Mouse (Mus musculus) forebrain, postnatal 0 days (tissue): ENCODE data around the gene Rsrp1. TPM values are rescaled to one million over a fixed set of nuclear protein-coding genes. Genes with fewer than 3 reads are reported as not detected.

ENCODE experiments used
- ATAC-seq: fragments of 200-750 bp; cut with Nextera tagmentation; 2 replicates; pipeline ENCODE4 v1.8.0; 2017; ENCODE audit warnings: mild to moderate bottlenecking, moderate library complexity
- DNase-seq: peaks from one replicate; pipeline ENCODE4 v3.0.0-alpha.2; 2015
- H3K27ac ChIP-seq: fragments of 300-500 bp; sonication (generic); 2 replicates; pipeline ENCODE4 v1.5.1; 2014; ENCODE audit warnings: low read depth, mild to moderate bottlenecking, antibody characterized with exemption, low read length, moderate library complexity, mixed read lengths
- H3K27me3 ChIP-seq: fragments of 300-500 bp; sonication (generic); 2 replicates; pipeline ENCODE4 v1.6.1; 2014; ENCODE audit warnings: mild to moderate bottlenecking, low read length, mixed read lengths; ENCODE audit not compliant: insufficient read depth
- H3K36me3 ChIP-seq: fragments of 300-500 bp; sonication (generic); 2 replicates; pipeline ENCODE4 v1.6.1; 2014; ENCODE audit warnings: mild to moderate bottlenecking, moderate library complexity; ENCODE audit not compliant: insufficient read depth
- H3K4me1 ChIP-seq: fragments of 300-500 bp; sonication (generic); 2 replicates; pipeline ENCODE4 v1.6.1; 2014; ENCODE audit warnings: antibody characterized with exemption; ENCODE audit not compliant: insufficient read depth
- H3K4me2 ChIP-seq: fragments of 300-500 bp; sonication (generic); 2 replicates; pipeline ENCODE4 v1.6.1; 2014; ENCODE audit warnings: low read depth, mild to moderate bottlenecking, moderate library complexity
- H3K4me3 ChIP-seq: fragments of 300-500 bp; sonication (generic); 2 replicates; pipeline ENCODE4 v1.5.1; 2014; ENCODE audit warnings: low read depth, low read length, mixed read lengths
- H3K9ac ChIP-seq: fragments of 300-500 bp; sonication (generic); 2 replicates; pipeline ENCODE4 v1.6.1; 2014; ENCODE audit warnings: mild to moderate bottlenecking
- H3K9me3 ChIP-seq: fragments of 300-500 bp; sonication (generic); 2 replicates; pipeline ENCODE4 v1.6.1; 2016; ENCODE audit warnings: low read length
- CTCF ChIP-seq: sonication (generic); IDR thresholded peaks from 2 replicates; pipeline ENCODE4 v1.5.1; 2016; ENCODE audit warnings: antibody characterized with exemption, control low read depth, low read depth
- WGBS: fragments of 180-500 bp; shearing (Covaris S2); extraction: QIAGEN DNeasy Blood & Tissue Kit; methylation state at CpG from one replicate; pipeline ENCODE4 v1.1.7; 2014; 5-methylcytosine and 5-hydroxymethylcytosine counted together
- polyA plus RNA-seq: library from polyadenylated mRNA; unstranded; fragments of >200 nt; fragmentation: Nextera tagmentation; extraction: Ambion mirVana; gene quantifications from 2 replicates; pipeline ENCODE4 v1.2.1, GENCODE M21; 2015
- total RNA-seq: library from RNA; depleted of rRNA; stranded (reverse); fragments of >200 nt; gene quantifications from 2 replicates; pipeline ENCODE4 v1.2.3, GENCODE M21; 2014

The Rsrp1 gene
- total and polyA plus RNA-seq, 2 experiments from 2014 or later: 95.4 to 225 TPM

GRCm38 (mm10) chr4:134929536-134929935 is 6.1 kb downstream of the Rsrp1 start:
- H3K4me1 ChIP-seq: peaks cover 22% of the 10 kb centered on the region
- H3K27ac ChIP-seq: no peak overlapping the region
- 89% methylated on average over 4 of the region's 4 CpGs for WGBS
- no peak overlapping the region for H3K4me2 ChIP-seq
- TF ChIP-seq CTCF: no peak
- H3K4me3 ChIP-seq: no peak overlapping the region
- H3K9ac ChIP-seq: no peak overlapping the region
- H3K27me3 ChIP-seq: no peaks in the 10 kb centered on the region
- no peaks in the 10 kb centered on the region for H3K9me3 ChIP-seq
- DNase-seq (no peak), ATAC-seq (no peak)
- H3K36me3 ChIP-seq: peaks cover 46% of the 10 kb centered on the region

- Histone ChIP-seq H3K4me2 (peak overlapping the region; percentile 91), H3K9me3 (no peaks in the 10 kb centered on the region), H3K27ac (peak overlapping the region; percentile 4; the same call in 1 of the 2 replicates), H3K27me3 (no peaks in the 10 kb centered on the region), H3K36me3 (peaks cover 51% of the 10 kb centered on the region), H3K4me3 (peak overlapping the region; percentile 80), H3K9ac (peak overlapping the region; percentile 75), H3K4me1 (peaks cover 16% of the 10 kb centered on the region)
- ATAC-seq (peak; percentile 15; the same call in 1 of the 2 replicates), DNase-seq (no peak)
- TF ChIP-seq CTCF: no peak
- WGBS: 30% methylated on average over 9 of the region's 9 CpGs
These were observed 6.8 kb downstream of the Rsrp1 start for GRCm38 (mm10) chr4:134930190-134930589.

- H3K4me3 ChIP-seq: peak within 1 kb of the TSS; percentile 80
- H3K9ac ChIP-seq: peak within 1 kb of the TSS; percentile 75
- peak within 1 kb of the TSS; percentile 91 for H3K4me2 ChIP-seq
- no peaks in the 10 kb centered on the region for H3K9me3 ChIP-seq
- peaks cover 51% of the 10 kb centered on the region for H3K36me3 ChIP-seq
- H3K27me3 ChIP-seq: no peaks in the 10 kb centered on the region
- peak within 1 kb of the TSS; percentile 88 for H3K27ac ChIP-seq
- 0% methylated on average over 68 of the region's 68 CpGs for WGBS
- H3K4me1 ChIP-seq: peaks cover 11% of the 10 kb centered on the region
- ATAC-seq (peak; percentile 97), DNase-seq (peak; percentile 99)
- no peak for TF ChIP-seq CTCF
These were observed 7.5 kb downstream of the Rsrp1 start, which contains the start of gene Syf2 for GRCm38 (mm10) chr4:134930684-134931481. Gene Syf2 (plus strand): TSS chr4:134930898.

- no peak for TF ChIP-seq CTCF
- peak; percentile 41 for DNase-seq
- ATAC-seq: peak; percentile 71
- peaks cover 46% of the 10 kb centered on the region for H3K36me3 ChIP-seq
- no peaks in the 10 kb centered on the region; the same call in 1 of the 2 replicates for H3K27me3 ChIP-seq
- no peaks in the 10 kb centered on the region for H3K4me1 ChIP-seq
- 42% methylated on average over 17 of the region's 17 CpGs for WGBS
- H3K4me3 ChIP-seq: no peak overlapping the region
- no peak overlapping the region for H3K27ac ChIP-seq
- H3K4me2 ChIP-seq: no peak overlapping the region
- H3K9me3 ChIP-seq: no peaks in the 10 kb centered on the region
- no peak overlapping the region for H3K9ac ChIP-seq
These were observed 14.1 kb downstream of the Rsrp1 start for GRCm38 (mm10) chr4:134937240-134938176.

- Histone ChIP-seq H3K27me3 (no peaks in the 10 kb centered on the region; the same call in 1 of the 2 replicates), H3K27ac (no peak overlapping the region), H3K4me2 (no peak overlapping the region), H3K9me3 (no peaks in the 10 kb centered on the region), H3K36me3 (peaks cover 27% of the 10 kb centered on the region), H3K4me1 (no peaks in the 10 kb centered on the region), H3K4me3 (no peak overlapping the region), H3K9ac (no peak overlapping the region)
- ATAC-seq: no peak
- TF ChIP-seq CTCF: no peak
- WGBS: 50% methylated on average over 9 of the region's 9 CpGs
- DNase-seq: no peak
These were observed 16.5 kb downstream of the Rsrp1 start for GRCm38 (mm10) chr4:134939900-134940299.

GRCm38 (mm10) chr4:134943758-134944538 is 20.6 kb downstream of the Rsrp1 start:
- 40% methylated on average over 27 of the region's 27 CpGs for WGBS
- Histone ChIP-seq H3K4me1 (peaks cover 4% of the 10 kb centered on the region), H3K36me3 (no peaks in the 10 kb centered on the region), H3K27ac (no peak overlapping the region), H3K27me3 (no peaks in the 10 kb centered on the region; the same call in 1 of the 2 replicates), H3K9me3 (no peaks in the 10 kb centered on the region), H3K4me3 (no peak overlapping the region), H3K9ac (no peak overlapping the region), H3K4me2 (no peak overlapping the region)
- TF ChIP-seq CTCF: no peak
- DNase-seq (peak; percentile 41), ATAC-seq (peak; percentile 76)
